Mouse (Mus musculus): ENCODE measurements around the gene Gmds. TPM values are rescaled to one million over a fixed set of nuclear protein-coding genes. Genes with fewer than 3 reads are reported as not detected.

Gene Gmds
- polyA plus RNA-seq, 1 experiment: 8.8 TPM

DNA sequence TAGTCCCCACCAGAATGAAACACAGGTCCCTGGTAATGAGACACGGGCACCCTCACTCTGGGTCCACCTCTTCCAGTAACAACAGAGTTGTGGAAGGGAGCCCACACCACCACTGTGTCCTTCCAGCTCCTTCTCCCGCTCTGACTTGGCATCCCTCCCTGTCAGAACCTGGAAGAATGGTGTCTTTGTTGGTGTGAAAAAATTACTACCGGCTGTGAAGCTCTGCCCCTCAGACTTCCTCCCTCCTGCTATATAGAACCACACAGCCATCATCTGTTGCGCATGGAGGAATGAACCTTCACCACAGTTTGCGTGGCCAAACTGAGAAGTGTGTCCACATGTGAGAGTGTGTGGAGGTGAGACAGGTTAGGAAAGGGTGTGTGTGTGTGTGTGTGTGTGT is 562.8 kb downstream of the Gmds start:
- H3K4me3 ChIP-seq (ENCODE audit: insufficient read depth, low read length): no peak overlapping the region
- H3K27ac ChIP-seq (ENCODE audit: insufficient read depth, low read depth, low read length): no peak overlapping the region
- TF ChIP-seq POLR2A (IDR thresholded peaks at IDR 0.05; ENCODE audit: borderline replicate concordance, low read depth, low read length): no peak
- no peak for TF ChIP-seq CTCF (IDR thresholded peaks at IDR 0.05; ENCODE audit: low read depth, low read length)
- H3K4me1 ChIP-seq (ENCODE audit: control insufficient read depth, insufficient read depth, low read length): no peaks in the 10 kb centered on the region

DNA sequence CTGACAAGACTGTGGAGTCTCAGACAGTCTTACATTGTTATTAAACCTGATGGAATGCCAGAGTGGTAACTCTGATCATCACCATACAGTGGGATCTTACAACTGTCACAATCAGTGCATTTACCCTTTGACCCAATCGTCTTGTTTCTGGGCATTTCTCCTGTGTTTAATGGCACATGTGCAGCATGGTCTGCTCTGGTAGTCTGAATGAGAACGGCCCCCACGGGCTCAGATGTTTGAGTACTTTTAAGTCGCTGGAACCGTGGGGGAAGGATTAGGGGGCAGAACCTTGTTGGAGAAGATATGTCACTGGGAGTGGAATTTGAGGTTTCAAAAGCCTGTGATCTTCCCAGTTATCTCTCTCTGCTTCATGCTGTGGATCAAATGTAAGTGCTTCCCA is 565.7 kb downstream of the Gmds start:
- Histone ChIP-seq H3K4me1 (ENCODE audit: control insufficient read depth, insufficient read depth, low read length) (no peaks in the 10 kb centered on the region), H3K27ac (ENCODE audit: insufficient read depth, low read depth, low read length) (no peak overlapping the region), H3K4me3 (ENCODE audit: insufficient read depth, low read length) (no peak overlapping the region)
- TF ChIP-seq CTCF (IDR thresholded peaks at IDR 0.05; ENCODE audit: low read depth, low read length) (no peak), POLR2A (IDR thresholded peaks at IDR 0.05; ENCODE audit: borderline replicate concordance, low read depth, low read length) (no peak)

All from bone marrow macrophage, adult 2 months (primary cell).